Mouse (Mus musculus) liver, embryonic 14.5 days (tissue): ENCODE data around the gene Zfp322a. TPM values are rescaled to one million over a fixed set of nuclear protein-coding genes. Genes with fewer than 3 reads are reported as not detected.
A peak's percentile ranks its signal among the peaks of the same experiment; 100 is the strongest.

Experiments used
- ATAC-seq: fragments of 200-750 bp; cut with Nextera tagmentation; 2 replicates; pipeline ENCODE4 v1.8.0; 2017; ENCODE audit warnings: moderate number of reproducible peaks, mild to moderate bottlenecking, moderate library complexity; ENCODE audit not compliant: insufficient read depth
- DNase-seq, 3 experiments: peaks; one replicate each; pipeline ENCODE4 v3.0.0-alpha.2; 2012 to 2013; ENCODE audit warnings: low read depth in 3 of 3, low spot score in 3 of 3
- H3K27ac ChIP-seq: fragments of 300-500 bp; sonication (generic); 2 replicates; pipeline ENCODE4 v1.5.1; 2014; ENCODE audit warnings: moderate library complexity, mild to moderate bottlenecking, control low read depth, inconsistent platforms
- H3K27me3 ChIP-seq: fragments of 300-500 bp; sonication (generic); 2 replicates; pipeline ENCODE4 v1.6.1; 2014; ENCODE audit warnings: mild to moderate bottlenecking, low read length, moderate library complexity; ENCODE audit not compliant: control insufficient read depth, insufficient read depth
- H3K36me3 ChIP-seq: fragments of 300-500 bp; sonication (generic); replicated peaks from 2 replicates; pipeline ENCODE4 v1.6.1; 2014; ENCODE audit warnings: low read depth; ENCODE audit not compliant: control insufficient read depth, insufficient read depth
- H3K4me1 ChIP-seq, 2 experiments: fragments of 200-500 bp in 1 of 2; fragments of 300-500 bp in 1 of 2; sonication (generic) in 1 of 2; replicated peaks; 2 replicates each; pipeline ENCODE4 v1.6.1; 2012 to 2014; ENCODE audit warnings: antibody characterized with exemption in 1 of 2, inconsistent platforms in 1 of 2, low read length in 1 of 2; ENCODE audit not compliant: control insufficient read depth in 2 of 2, insufficient read depth in 2 of 2
- H3K4me2 ChIP-seq: fragments of 300-500 bp; sonication (generic); 2 replicates; pipeline ENCODE4 v1.6.1; 2014; ENCODE audit warnings: low read depth, mild to moderate bottlenecking, control low read depth, moderate library complexity
- H3K4me3 ChIP-seq, 2 experiments: fragments of 200-500 bp in 1 of 2; fragments of 300-500 bp in 1 of 2; sonication (generic) in 1 of 2; 2 replicates each; pipeline ENCODE4 v1.5.1; 2012 to 2014; ENCODE audit warnings: low read depth in 2 of 2, low read length in 2 of 2, mild to moderate bottlenecking in 2 of 2, control low read depth in 1 of 2, inconsistent platforms in 1 of 2, moderate library complexity in 1 of 2; ENCODE audit not compliant: insufficient read depth in 1 of 2
- H3K9ac ChIP-seq: fragments of 300-500 bp; sonication (generic); replicated peaks from 2 replicates; pipeline ENCODE4 v1.6.1; 2014; ENCODE audit warnings: mild to moderate bottlenecking, control low read depth, moderate library complexity
- H3K9me3 ChIP-seq: fragments of 300-500 bp; sonication (generic); 2 replicates; pipeline ENCODE4 v1.6.1; 2016; ENCODE audit warnings: low read length, mixed read lengths; ENCODE audit not compliant: control insufficient read depth
- CTCF ChIP-seq: IDR thresholded peaks from 2 replicates; pipeline ENCODE4 v1.5.1; 2016; ENCODE audit warnings: antibody characterized with exemption, low read depth, control low read depth
- EP300 ChIP-seq: IDR thresholded peaks from 2 replicates; pipeline ENCODE4 v1.6.1; 2016; ENCODE audit warnings: antibody characterized with exemption, low read depth
- WGBS: fragments of 180-500 bp; shearing (Covaris S2); extraction: QIAGEN DNeasy Blood & Tissue Kit; methylation state at CpG from one replicate; pipeline ENCODE4 v1.1.7; 2014; ENCODE audit not compliant: insufficient replicate concordance; 5-methylcytosine and 5-hydroxymethylcytosine counted together
- polyA plus RNA-seq, 2 experiments: library from polyadenylated mRNA; depleted of rRNA in 1 of 2; stranded (reverse) in 1 of 2; unstranded in 1 of 2; fragments of >200 nt; fragmentation: Nextera tagmentation in 1 of 2; extraction: Ambion mirVana in 1 of 2; gene quantifications; 2 replicates each; pipeline versions ENCODE4 v1.2.1 to v1.2.3; 2012 to 2014

Gene Zfp322a
- polyA plus RNA-seq, 2 experiments, result 5.4 to 12.5 TPM

GRCm38 (mm10) chr13:23307069-23307814, 61.8 kb downstream of the Zfp322a start:
- peak; percentile 72 for ATAC-seq
- Histone ChIP-seq H3K4me3 (peak overlapping the region; percentile 39 to 43), H3K9ac (no peak overlapping the region)

DNA sequence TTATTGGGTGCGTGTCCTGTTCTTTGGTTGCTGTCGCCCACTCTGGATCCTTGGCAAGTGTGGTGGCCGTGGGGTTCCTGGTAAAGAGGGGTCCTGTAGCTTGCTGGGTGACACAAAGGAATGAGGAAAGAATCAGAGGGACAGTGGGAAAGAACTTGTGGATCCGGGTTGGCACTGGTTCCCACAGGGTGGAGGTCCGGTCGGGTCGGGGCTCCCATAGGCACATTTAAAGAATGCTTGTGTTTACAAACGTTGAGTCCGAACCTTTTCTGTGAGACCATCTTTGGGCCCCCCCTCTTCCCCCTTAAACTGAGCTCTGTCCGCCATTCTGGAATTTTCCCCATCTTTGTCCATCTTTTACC, 62.3 kb downstream of the Zfp322a start:
- peak overlapping the region; percentile 39 to 43 for H3K4me3 ChIP-seq
- H3K27me3 ChIP-seq, result peaks cover 21% of the 10 kb centered on the region
- no peaks in the 10 kb centered on the region for H3K36me3 ChIP-seq
- no peaks in the 10 kb centered on the region for H3K9me3 ChIP-seq
- DNase-seq (no peak), ATAC-seq (no peak)
- peak overlapping the region; percentile 81 for H3K4me2 ChIP-seq
- TF ChIP-seq CTCF, result no peak
- no peak for TF ChIP-seq EP300
- no peak overlapping the region for H3K9ac ChIP-seq
- peaks cover 0 to 7% of the 10 kb centered on the region in 2 experiments; a peak in 3 of 4 replicates for H3K4me1 ChIP-seq
- WGBS, result 14% methylated on average over 10 of the region's 10 CpGs
- no peak overlapping the region for H3K27ac ChIP-seq

More at GRCm38 (mm10) chr13:23307069-23307814, 61.8 kb downstream of the Zfp322a start:
- WGBS, result 1% methylated on average over 24 of the region's 24 CpGs
- TF ChIP-seq CTCF, result no peak
- TF ChIP-seq EP300, result no peak
- Histone ChIP-seq H3K9me3 (no peaks in the 10 kb centered on the region), H3K27ac (no peak overlapping the region), H3K27me3 (peaks cover 24% of the 10 kb centered on the region), H3K4me1 (peaks cover 0 to 7% of the 10 kb centered on the region in 2 experiments; a peak in 3 of 4 replicates), H3K4me2 (peak overlapping the region; percentile 81), H3K36me3 (no peaks in the 10 kb centered on the region)
- peak in 2 of 3 experiments; percentile 31 to 46 for DNase-seq

Other genes starting within 250 kb of the Zfp322a start
- gene Vmn1r218, start 236.1 kb downstream of the Zfp322a start, polyA plus RNA-seq (2012; rRNA removed), result not detected in 2 replicates
- not detected in 2 replicates for gene Vmn1r218, start 236.1 kb downstream of the Zfp322a start, polyA plus RNA-seq (2014; fragmentation: Nextera tagmentation; extraction: Ambion mirVana)
- not detected in 2 replicates for gene Vmn1r219, start 209.9 kb downstream of the Zfp322a start, polyA plus RNA-seq (2012; rRNA removed)
- gene Vmn1r219, start 209.9 kb downstream of the Zfp322a start, polyA plus RNA-seq (2014; fragmentation: Nextera tagmentation; extraction: Ambion mirVana), result not detected in 2 replicates
- gene Vmn1r220, start 181.2 kb downstream of the Zfp322a start, polyA plus RNA-seq (2012; rRNA removed), result not detected in 2 replicates
- gene Vmn1r220, start 181.2 kb downstream of the Zfp322a start, polyA plus RNA-seq (2014; fragmentation: Nextera tagmentation; extraction: Ambion mirVana), result not detected in 2 replicates
- not detected in 2 replicates for gene Vmn1r221, start 155.1 kb downstream of the Zfp322a start, polyA plus RNA-seq (2012; rRNA removed)
- gene Vmn1r221, start 155.1 kb downstream of the Zfp322a start, polyA plus RNA-seq (2014; fragmentation: Nextera tagmentation; extraction: Ambion mirVana), result not detected in 2 replicates
- gene Vmn1r222, start 133.3 kb downstream of the Zfp322a start, polyA plus RNA-seq (2012; rRNA removed), result not detected in 2 replicates
- gene Vmn1r222, start 133.3 kb downstream of the Zfp322a start, polyA plus RNA-seq (2014; fragmentation: Nextera tagmentation; extraction: Ambion mirVana), result not detected in 2 replicates
- not detected in 2 replicates for gene Vmn1r223, start 122.1 kb downstream of the Zfp322a start, polyA plus RNA-seq (2012; rRNA removed)
- not detected in 2 replicates for gene Vmn1r223, start 122.1 kb downstream of the Zfp322a start, polyA plus RNA-seq (2014; fragmentation: Nextera tagmentation; extraction: Ambion mirVana)
- gene Abt1, start 54.7 kb upstream of the Zfp322a start, polyA plus RNA-seq (2012; rRNA removed), result 2.4 and 4.0 TPM in 2 replicates
- 5.2 and 5.3 TPM in 2 replicates for gene Abt1, start 54.7 kb upstream of the Zfp322a start, polyA plus RNA-seq (2014; fragmentation: Nextera tagmentation; extraction: Ambion mirVana)
- 1.5 and 2.1 TPM in 2 replicates for gene Btn1a1, start 96.7 kb upstream of the Zfp322a start, polyA plus RNA-seq (2012; rRNA removed)
- 1.5 and 1.8 TPM in 2 replicates for gene Btn1a1, start 96.7 kb upstream of the Zfp322a start, polyA plus RNA-seq (2014; fragmentation: Nextera tagmentation; extraction: Ambion mirVana)
- gene Btn2a2, start 119.6 kb upstream of the Zfp322a start, polyA plus RNA-seq (2012; rRNA removed), result 0.01 TPM in 1 of 2 replicates, not detected in the other
- gene Btn2a2, start 119.6 kb upstream of the Zfp322a start, polyA plus RNA-seq (2014; fragmentation: Nextera tagmentation; extraction: Ambion mirVana), result not detected in 2 replicates
- 8.6 and 24.1 TPM in 2 replicates for gene Hist1h4h, start 161.8 kb upstream of the Zfp322a start, polyA plus RNA-seq (2012; rRNA removed)
- 5.3 and 6.1 TPM in 2 replicates for gene Hist1h4h, start 161.8 kb upstream of the Zfp322a start, polyA plus RNA-seq (2014; fragmentation: Nextera tagmentation; extraction: Ambion mirVana)
- gene Hist1h2af, start 164.7 kb upstream of the Zfp322a start, polyA plus RNA-seq (2012; rRNA removed), result 375 and 609 TPM in 2 replicates
- 14.2 and 17.4 TPM in 2 replicates for gene Hist1h2af, start 164.7 kb upstream of the Zfp322a start, polyA plus RNA-seq (2014; fragmentation: Nextera tagmentation; extraction: Ambion mirVana)
- gene Hist1h3g, start 166.2 kb upstream of the Zfp322a start, polyA plus RNA-seq (2012; rRNA removed), result 48.1 and 52.5 TPM in 2 replicates
- gene Hist1h3g, start 166.2 kb upstream of the Zfp322a start, polyA plus RNA-seq (2014; fragmentation: Nextera tagmentation; extraction: Ambion mirVana), result 8.6 and 9.6 TPM in 2 replicates
- 6.7 and 8.7 TPM in 2 replicates for gene Hist1h2bh, start 174.2 kb upstream of the Zfp322a start, polyA plus RNA-seq (2012; rRNA removed)
- 1.2 and 1.4 TPM in 2 replicates for gene Hist1h2bh, start 174.2 kb upstream of the Zfp322a start, polyA plus RNA-seq (2014; fragmentation: Nextera tagmentation; extraction: Ambion mirVana)
- gene Hist1h3f, start 174.8 kb upstream of the Zfp322a start, polyA plus RNA-seq (2012; rRNA removed), result 5.1 and 13.6 TPM in 2 replicates
- gene Hist1h3f, start 174.8 kb upstream of the Zfp322a start, polyA plus RNA-seq (2014; fragmentation: Nextera tagmentation; extraction: Ambion mirVana), result 1.00 and 1.1 TPM in 2 replicates
- gene Hist1h4f, start 182.4 kb upstream of the Zfp322a start, polyA plus RNA-seq (2012; rRNA removed), result 4.9 and 17.8 TPM in 2 replicates
- 0.75 and 1.6 TPM in 2 replicates for gene Hist1h4f, start 182.4 kb upstream of the Zfp322a start, polyA plus RNA-seq (2014; fragmentation: Nextera tagmentation; extraction: Ambion mirVana)
- 0.54 and 0.70 TPM in 2 replicates for gene Hist1h1d, start 184.1 kb upstream of the Zfp322a start, polyA plus RNA-seq (2012; rRNA removed)
- 1.2 and 1.6 TPM in 2 replicates for gene Hist1h1d, start 184.1 kb upstream of the Zfp322a start, polyA plus RNA-seq (2014; fragmentation: Nextera tagmentation; extraction: Ambion mirVana)
- 25.4 and 53.3 TPM in 2 replicates for gene Hist1h3e, start 193.2 kb upstream of the Zfp322a start, polyA plus RNA-seq (2012; rRNA removed)
- gene Hist1h3e, start 193.2 kb upstream of the Zfp322a start, polyA plus RNA-seq (2014; fragmentation: Nextera tagmentation; extraction: Ambion mirVana), result 3.9 and 5.1 TPM in 2 replicates
- 10.8 and 14.3 TPM in 2 replicates for gene Hist1h2ae, start 202.0 kb upstream of the Zfp322a start, polyA plus RNA-seq (2012; rRNA removed)
- gene Hist1h2ae, start 202.0 kb upstream of the Zfp322a start, polyA plus RNA-seq (2014; fragmentation: Nextera tagmentation; extraction: Ambion mirVana), result 150 and 151 TPM in 2 replicates
- gene Hist1h2bg, start 202.2 kb upstream of the Zfp322a start, polyA plus RNA-seq (2012; rRNA removed), result 42.1 and 55.9 TPM in 2 replicates
- 6.9 and 10.2 TPM in 2 replicates for gene Hist1h2bg, start 202.2 kb upstream of the Zfp322a start, polyA plus RNA-seq (2014; fragmentation: Nextera tagmentation; extraction: Ambion mirVana)
- 15.9 and 35.2 TPM in 2 replicates for gene Hist1h2bf, start 205.0 kb upstream of the Zfp322a start, polyA plus RNA-seq (2012; rRNA removed)
- gene Hist1h2bf, start 205.0 kb upstream of the Zfp322a start, polyA plus RNA-seq (2014; fragmentation: Nextera tagmentation; extraction: Ambion mirVana), result 3.4 and 4.4 TPM in 2 replicates
- gene Hist1h2ad, start 205.2 kb upstream of the Zfp322a start, polyA plus RNA-seq (2012; rRNA removed), result 10.4 and 25.5 TPM in 2 replicates
- 4.7 and 5.1 TPM in 2 replicates for gene Hist1h2ad, start 205.2 kb upstream of the Zfp322a start, polyA plus RNA-seq (2014; fragmentation: Nextera tagmentation; extraction: Ambion mirVana)
- gene Hist1h3d, start 206.6 kb upstream of the Zfp322a start, polyA plus RNA-seq (2012; rRNA removed), result 20.4 and 27.3 TPM in 2 replicates
- 7.1 and 7.2 TPM in 2 replicates for gene Hist1h3d, start 206.6 kb upstream of the Zfp322a start, polyA plus RNA-seq (2014; fragmentation: Nextera tagmentation; extraction: Ambion mirVana)
- 8.6 and 12.8 TPM in 2 replicates for gene Hist1h4d, start 212.4 kb upstream of the Zfp322a start, polyA plus RNA-seq (2012; rRNA removed)
- 152 and 155 TPM in 2 replicates for gene Hist1h4d, start 212.4 kb upstream of the Zfp322a start, polyA plus RNA-seq (2014; fragmentation: Nextera tagmentation; extraction: Ambion mirVana)